Mouse (Mus musculus): ENCODE results near the gene Scg3. TPM values are rescaled to one million over a fixed set of nuclear protein-coding genes. Genes with fewer than 3 reads are reported as not detected.
A peak's percentile ranks its signal among the peaks of the same experiment; 100 is the strongest.
"Not testable (repeated sequence)": the region's sequence is repeated elsewhere in the genome, so short reads cannot be mapped to it uniquely, and the experiment has no call there.

Scg3 gene
- total RNA-seq, 4 experiments from 2014 or later = 31.3 to 44.0 (median 31.5) TPM

- DNase-seq = peak; percentile 62
Observed at GRCm38 (mm10) chr9:75625556-75626307, 58.1 kb downstream of the Scg3 start, which contains the start of gene Lysmd2. Lysmd2 (plus strand) TSS chr9:75625741.

- no peak for DNase-seq
Observed at GRCm38 (mm10) chr9:75624983-75625555, 58.8 kb downstream of the Scg3 start.

GRCm38 (mm10) chr9:75621428-75621827 is 62.4 kb downstream of the Scg3 start:
- DNase-seq = no peak

DNA sequence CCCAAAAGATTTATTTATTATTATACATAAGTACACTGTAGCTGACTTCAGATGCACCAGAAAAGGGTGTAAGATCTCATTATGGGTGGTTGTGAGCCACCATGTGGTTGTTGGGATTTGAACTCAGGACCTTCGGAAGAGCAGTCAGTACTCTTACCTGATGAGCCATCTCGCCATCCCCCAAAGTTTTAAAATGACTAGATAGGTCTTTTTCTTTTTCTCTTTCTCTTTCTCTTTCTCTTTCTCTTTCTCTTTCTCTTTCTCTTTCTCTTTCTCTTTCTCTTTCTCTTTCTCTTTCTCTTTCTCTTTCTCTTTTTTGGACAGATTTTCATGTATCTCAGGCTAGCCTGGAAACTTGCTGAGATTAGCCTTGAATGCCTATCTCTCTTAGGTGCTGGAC is 64.1 kb downstream of the Scg3 start:
- not testable (repeated sequence) for DNase-seq

GRCm38 (mm10) chr9:75618836-75619400 is 64.9 kb downstream of the Scg3 start:
- DNase-seq = no peak

DNA sequence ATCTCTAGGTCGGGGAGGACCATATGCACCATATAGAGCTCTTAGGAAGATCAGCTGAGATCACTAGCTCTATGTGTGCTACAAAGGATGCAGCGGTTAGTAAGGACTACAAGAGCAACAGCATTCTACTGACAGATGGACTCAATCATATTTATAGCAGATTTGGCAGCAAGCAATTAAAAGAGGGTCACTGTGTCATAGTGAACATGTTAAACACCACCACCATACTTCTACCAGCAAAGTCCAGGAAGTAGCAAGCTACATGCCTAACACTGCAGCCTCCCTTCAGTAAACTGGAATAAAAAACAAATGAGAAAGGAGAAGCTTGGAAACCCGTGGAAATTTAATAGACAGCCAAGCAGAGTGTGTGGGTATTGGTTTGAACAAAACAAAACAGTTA is 67.3 kb downstream of the Scg3 start:
- no peak for DNase-seq

DNA sequence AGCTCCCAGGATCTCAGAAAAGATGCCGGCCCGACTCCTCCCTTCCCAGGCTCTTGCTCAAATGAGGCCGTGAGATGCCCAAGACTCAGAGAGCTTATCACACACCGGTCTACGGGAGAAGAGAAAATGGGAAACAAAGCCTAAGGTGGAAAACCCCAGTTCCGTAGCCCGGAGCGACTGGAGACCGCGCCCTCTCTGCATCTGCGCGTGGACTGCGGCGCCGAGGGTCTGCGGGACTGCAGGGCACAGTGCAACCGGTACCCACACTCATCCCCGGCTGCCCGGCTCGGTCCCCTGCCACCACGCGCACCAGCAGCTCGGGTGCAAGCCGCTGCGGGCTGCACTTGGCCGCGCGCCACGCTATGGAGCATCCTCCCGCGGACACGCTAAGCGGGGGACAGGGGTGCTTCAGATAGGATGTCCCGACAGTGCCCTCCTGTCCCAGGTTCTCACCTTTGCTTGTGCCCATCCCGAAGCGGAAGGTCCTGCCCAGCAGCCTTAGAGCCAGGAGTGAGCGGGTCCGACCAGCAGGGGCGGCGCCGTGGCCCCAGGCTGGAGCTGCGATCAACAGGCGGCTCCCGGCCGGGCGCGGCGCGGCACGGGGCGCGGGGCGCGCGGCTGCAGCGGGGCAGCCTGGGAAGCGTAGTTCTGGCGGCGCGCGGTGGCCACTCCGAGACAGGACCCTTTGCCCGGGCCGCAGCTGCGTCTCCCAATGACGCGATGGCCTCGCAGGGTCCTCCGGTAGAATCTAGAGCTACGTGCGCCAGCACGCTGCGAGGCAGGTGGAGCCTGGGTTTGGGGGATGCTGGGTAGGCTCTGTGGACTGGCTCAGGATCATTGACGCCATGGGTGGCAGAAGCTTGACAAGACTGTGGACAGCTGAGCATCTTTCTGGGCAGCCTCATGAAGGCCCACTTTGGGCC is 73.0 kb downstream of the Scg3 start, which contains the start of gene Tmod2:
Gene Tmod2, minus strand, starts transcription at position 755 of the 923 bp plus-strand sequence.
- DNase-seq = no peak

GRCm38 (mm10) chr9:75609965-75610364 is 73.9 kb downstream of the Scg3 start:
- no peak for DNase-seq

- DNase-seq = no peak
Observed at GRCm38 (mm10) chr9:75609505-75609904, 74.4 kb downstream of the Scg3 start.

GRCm38 (mm10) chr9:75607496-75607895 is 76.4 kb downstream of the Scg3 start:
- no peak for DNase-seq

DNA sequence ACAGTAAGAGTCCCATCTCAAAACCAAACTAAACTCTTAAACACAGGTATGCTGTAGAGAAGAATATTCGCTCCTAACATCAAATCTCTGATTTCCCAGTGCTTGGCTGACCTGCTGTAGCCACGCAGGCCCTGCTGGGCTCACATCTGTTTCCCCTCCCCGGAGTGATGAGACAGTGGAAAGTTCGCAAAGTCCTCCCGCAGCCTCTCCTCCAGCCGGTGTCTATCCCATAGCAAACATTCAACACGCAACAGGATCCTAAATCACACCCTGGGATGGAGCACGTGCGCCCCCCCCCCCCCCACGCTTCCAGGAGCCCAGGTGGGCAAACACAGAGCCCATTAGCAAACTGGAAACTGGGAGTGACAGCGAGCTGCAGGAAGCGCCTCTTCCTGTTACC is 82.3 kb downstream of the Scg3 start:
- no peak for DNase-seq

- no peak for DNase-seq
Observed at GRCm38 (mm10) chr9:75600166-75600934, 83.5 kb downstream of the Scg3 start.

GRCm38 (mm10) chr9:75599191-75599841 is 84.5 kb downstream of the Scg3 start:
- no peak for DNase-seq

GRCm38 (mm10) chr9:75597596-75597995 is 86.3 kb downstream of the Scg3 start:
- no peak for DNase-seq

- no peak for DNase-seq
Observed at GRCm38 (mm10) chr9:75597036-75597435, 86.8 kb downstream of the Scg3 start.

GRCm38 (mm10) chr9:75593481-75593880 is 90.4 kb downstream of the Scg3 start:
- DNase-seq = no peak

Other genes with a start within 250 kb of the Scg3 start
- 10 to 100 TPM; 20.7 to 25.8 (median 22.3) TPM for gene Leo1, start 242.5 kb downstream of the Scg3 start, total RNA-seq (2022)
- 10 to 100 TPM; 49.5 to 64.9 (median 56.5) TPM for gene Tmod3, start 124.4 kb downstream of the Scg3 start, total RNA-seq (2022)
- 10 to 100 TPM; 11.3 to 23.2 (median 16.8) TPM for gene Tmod2, start 72.7 kb downstream of the Scg3 start, total RNA-seq (2022)
- 10 to 100 TPM; 12.8 to 20.1 (median 17.1) TPM for gene Lysmd2, start 58.3 kb downstream of the Scg3 start, total RNA-seq (2022)
- gene Bmp5, start 91.3 kb upstream of the Scg3 start, total RNA-seq (2022) = under 1 TPM; 0.22 to 0.67 (median 0.37) TPM

Measured in adrenal gland, adult 8-10 months (tissue).